Mouse (Mus musculus) cerebellum, postnatal 36 days (tissue): Measurements from ENCODE around the gene Ncoa5.

Experiments used
- DNase-seq, 2 experiments: peaks; one replicate each; pipeline ENCODE4 v3.0.0; 2021 to 2022; ENCODE audit warnings: mixed read lengths in 2 of 2

The Ncoa5 gene

DNA sequence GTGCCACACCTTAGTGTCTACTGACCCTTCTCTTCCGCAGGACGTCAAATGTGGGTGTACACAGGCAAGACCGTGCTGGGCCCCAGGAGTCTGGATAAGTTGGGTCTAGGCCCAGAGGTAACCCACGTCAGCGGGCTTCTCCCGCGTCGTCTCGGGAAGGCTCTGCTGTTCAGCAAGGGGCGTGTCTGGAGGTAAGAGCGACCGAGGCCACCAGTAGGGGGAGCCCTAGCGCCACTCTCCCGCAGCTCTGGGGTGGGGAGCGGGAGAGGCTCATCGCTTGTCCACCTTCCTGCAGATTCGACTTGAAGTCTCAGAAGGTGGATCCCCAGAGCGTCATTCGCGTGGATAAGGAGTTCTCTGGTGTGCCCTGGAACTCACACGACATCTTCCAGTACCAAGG lies 81.4 kb downstream of the Ncoa5 start:
- DNase-seq, result peak; percentile 88 to 93

DNA sequence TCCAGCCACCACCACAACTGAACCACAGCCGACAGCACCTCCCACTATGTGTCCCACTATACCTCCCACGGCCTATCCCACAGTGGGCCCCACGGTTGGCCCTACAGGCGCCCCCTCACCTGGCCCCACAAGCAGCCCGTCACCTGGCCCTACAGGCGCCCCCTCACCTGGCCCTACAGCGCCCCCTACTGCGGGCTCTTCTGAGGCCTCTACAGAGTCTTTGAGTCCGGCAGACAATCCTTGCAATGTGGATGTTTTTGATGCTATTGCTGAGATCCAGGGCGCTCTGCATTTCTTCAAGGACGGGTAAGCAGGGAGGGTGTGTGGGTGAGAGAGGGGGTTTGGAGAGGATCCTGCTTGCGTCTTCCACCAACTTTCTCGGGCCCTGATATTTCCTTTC lies 82.2 kb downstream of the Ncoa5 start:
- DNase-seq, result peak in 1 of 2 experiments; percentile 17

DNA sequence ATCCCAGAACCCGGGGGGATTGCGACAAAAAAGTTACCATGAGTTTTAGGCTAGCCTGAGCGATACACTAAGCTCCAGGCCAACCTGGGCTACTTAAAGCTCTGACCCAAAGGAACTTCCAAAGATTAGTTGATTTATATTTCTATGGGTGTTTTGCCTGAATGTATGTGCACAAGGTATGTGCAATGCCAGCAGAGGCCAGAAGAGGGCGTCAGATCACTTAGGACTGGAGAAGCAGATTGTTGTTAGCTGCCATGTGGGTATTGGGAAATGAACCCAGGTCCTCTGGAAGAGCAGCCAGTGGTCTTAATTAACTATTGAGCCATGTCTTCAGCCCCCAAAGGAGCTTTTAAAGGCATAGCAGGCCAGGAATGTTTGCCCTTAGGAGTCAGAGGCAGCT lies 82.9 kb downstream of the Ncoa5 start:
- no peak for DNase-seq

GRCm38 (mm10) chr2:164950501-164950900 lies 84.2 kb downstream of the Ncoa5 start:
- peak in 1 of 2 experiments; percentile 17 for DNase-seq
